In the genomic region with DNA sequence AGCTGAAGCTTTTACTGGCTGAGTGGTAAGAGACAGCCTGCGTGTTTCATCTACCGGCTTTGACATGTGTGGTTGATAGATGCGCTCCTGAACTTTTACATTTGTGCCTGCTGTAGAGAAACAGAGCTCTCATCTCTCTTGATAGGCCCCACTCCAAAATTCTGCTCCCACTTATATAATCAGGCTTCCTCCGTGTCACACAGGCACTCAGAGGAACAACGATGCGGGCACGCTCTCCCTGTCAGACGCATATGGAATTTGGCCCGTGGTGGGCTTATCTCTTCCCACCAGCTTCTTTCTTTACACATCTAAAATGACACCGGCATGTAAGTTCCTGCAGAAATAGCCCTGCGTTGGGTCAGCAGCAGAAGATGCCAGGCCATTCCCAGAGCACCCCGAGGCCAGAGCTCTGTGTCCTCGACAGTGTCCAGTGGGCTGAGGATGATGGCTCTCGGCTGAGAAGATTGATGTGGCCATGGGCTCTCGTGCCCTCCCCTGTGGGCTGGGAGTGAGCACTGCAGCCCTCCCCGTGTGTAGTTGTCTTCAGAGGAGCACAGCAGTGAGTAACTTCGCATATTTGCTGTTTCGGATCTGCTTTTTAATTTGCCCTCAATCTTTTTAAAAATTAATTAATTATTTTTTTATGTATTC, we compare ENCODE assay signal across 21 mouse cellular contexts. TPM values are rescaled to one million over a fixed set of nuclear protein-coding genes. Genes with fewer than 3 reads are reported as not detected.
A peak's percentile ranks its signal among the peaks of the same experiment; 100 is the strongest.
DNase-seq lines count a peak whose midpoint lies in the region; ATAC-seq lines count a peak whose summit lies in the region.
"Had no signal": no experiment of that assay in that cellular context is flagged by ENCODE, and none has a peak within 500 bp of the region (broad histone marks: within the 10 kb centered on the region; RNA-seq: fewer than 3 reads in every experiment).

No protein-coding gene starts in this region.

- H3K9me3 ChIP-seq in heart, embryonic 12.5 days (replicated peaks), result no peaks in the 10 kb centered on the region
- peaks cover 3% of the 10 kb centered on the region; the same call in 1 of the 2 replicates for H3K9me3 ChIP-seq in kidney, embryonic 14.5 days (ENCODE audit: control insufficient read depth, low read length)
- H3K9me3 ChIP-seq: limb, embryonic 13.5 days; stomach, embryonic 15.5 days had no signal

- no peaks in the 10 kb centered on the region for H3K36me3 ChIP-seq in heart, embryonic 12.5 days
- H3K36me3 ChIP-seq in kidney, embryonic 14.5 days (ENCODE audit: control insufficient read depth, insufficient read depth, low read length), result no peaks in the 10 kb centered on the region
- H3K36me3 ChIP-seq: limb, embryonic 13.5 days; stomach, embryonic 15.5 days had no signal

- H3K4me1 ChIP-seq in heart, embryonic 12.5 days (replicated peaks), result peaks cover 12% of the 10 kb centered on the region
- peaks cover 15% of the 10 kb centered on the region; the same call in 1 of the 2 replicates for H3K4me1 ChIP-seq in kidney, embryonic 14.5 days (ENCODE audit: control insufficient read depth, insufficient read depth, low read length)

- intact Hi-C loops in heart, postnatal 36 days (cut with DNase I), result no loop called here

- no peak for ATAC-seq in heart, embryonic 12.5 days (ENCODE audit: insufficient number of reproducible peaks, low FRiP score)
- 0 out of 2 replicates have a peak, but pooled peaks have one; percentile 7 for ATAC-seq in kidney, embryonic 14.5 days (ENCODE audit: low FRiP score, low TSS enrichment)
- ATAC-seq: CD4-positive, CD25-positive, alpha-beta regulatory T cell, adult 4 months; forebrain, embryonic 16.5 days; hindbrain, embryonic 16.5 days; midbrain, embryonic 16.5 days had no signal

- peak overlapping the region; percentile 57 for H3K4me2 ChIP-seq in heart, embryonic 12.5 days
- no peak overlapping the region for H3K4me2 ChIP-seq in kidney, embryonic 14.5 days (replicated peaks; ENCODE audit: low read depth, low read length)
- H3K4me2 ChIP-seq: limb, embryonic 13.5 days; stomach, embryonic 15.5 days had no signal

- 22% methylated on average over 18 of the region's 18 CpGs for WGBS in heart, embryonic 12.5 days
- WGBS in kidney, embryonic 14.5 days, result 52% methylated on average over 18 of the region's 18 CpGs

- H3K27me3 ChIP-seq in heart, embryonic 12.5 days (replicated peaks), result peaks cover 11% of the 10 kb centered on the region; the same call in 1 of the 2 replicates
- no peaks in the 10 kb centered on the region for H3K27me3 ChIP-seq in kidney, embryonic 14.5 days (ENCODE audit: control insufficient read depth, insufficient read depth, low read length)
- H3K27me3 ChIP-seq: stomach, embryonic 15.5 days had no signal

- H3K4me3 ChIP-seq in heart, embryonic 12.5 days, result 0 out of 2 replicates have a peak overlapping the region, but pooled peaks have one; percentile 2
- H3K4me3 ChIP-seq in kidney, embryonic 14.5 days (ENCODE audit: low read length), result no peak overlapping the region
- H3K4me3 ChIP-seq: erythroblast, embryonic 14.5 days; limb, embryonic 13.5 days; stomach, embryonic 15.5 days had no signal

- peak; percentile 8 for DNase-seq in adrenal gland, postnatal 10 days
- DNase-seq in adrenal gland, adult (ENCODE audit: inconsistent age in 2 of 2, low spot score in 1 of 2), result no peak
- no peak for DNase-seq in heart, postnatal 36 days
- DNase-seq in kidney, postnatal 4 days, result no peak
- peak; percentile 28 for DNase-seq in testis, postnatal 10 days (ENCODE audit: low spot score)
- DNase-seq in testis, postnatal 14 days (ENCODE audit: low spot score), result no peak
- DNase-seq: cerebellum, adult 11-12 months; cerebellum, postnatal 25 days; kidney, adult 18-20 months; kidney, postnatal 36 days; lung, adult 2 months; right cerebral cortex, postnatal 14 days had no signal

- no peak overlapping the region for H3K27ac ChIP-seq in heart, embryonic 12.5 days (ENCODE audit: poor library complexity, severe bottlenecking)
- no peak overlapping the region for H3K27ac ChIP-seq in kidney, embryonic 14.5 days (ENCODE audit: low read depth, low read length)
- H3K27ac ChIP-seq: limb, embryonic 13.5 days; stomach, embryonic 15.5 days had no signal

- H3K9ac ChIP-seq in heart, embryonic 12.5 days, result no peak overlapping the region
- no peak overlapping the region for H3K9ac ChIP-seq in kidney, embryonic 14.5 days (ENCODE audit: low read depth, low read length)
- H3K9ac ChIP-seq: limb, embryonic 13.5 days; stomach, embryonic 15.5 days had no signal

RNA-seq across cellular contexts. Expression of gene Mgmt, which starts 30.3 kb away (rescaled TPM):
- total RNA-seq in adrenal gland, postnatal 10 days (2021), result 1 to 10 TPM; 8.0 to 9.0 TPM
- 3.9 and 4.0 TPM in 2 replicates for polyA plus RNA-seq in heart, embryonic 12.5 days (2016; fragmentation: Nextera tagmentation; extraction: Ambion mirVana)
- 1 to 10 TPM; 3.4 to 3.7 TPM for total RNA-seq in heart, postnatal 36 days (2021)
- 5.8 and 6.4 TPM in 2 replicates for polyA plus RNA-seq in kidney, embryonic 14.5 days (2014; fragmentation: Nextera tagmentation; extraction: Ambion mirVana)

Comparison
In these comparisons a context has a peak if more than half of its experiments do, and no peak if none do; other contexts are left out.
1. DNase-seq: peak in adrenal gland, postnatal 10 days (single experiment) and testis, postnatal 10 days (single experiment); none in adrenal gland, adult (0 of 2), heart, postnatal 36 days (0 of 2), kidney, postnatal 4 days (0 of 2) and testis, postnatal 14 days (single experiment).